Mouse (Mus musculus) CH12.LX (cell line): ENCODE results near the gene Cdc20b.

ENCODE experiments used
- CHD1 ChIP-seq: IDR thresholded peaks from 2 replicates; pipeline ENCODE4 v1.6.1; 2012; ENCODE audit warnings: low read depth, low read length, improper control_type of control experiment, inconsistent platforms
- CTCF ChIP-seq, 2 experiments: IDR thresholded peaks in 1 of 2; conservative IDR thresholded peaks in 1 of 2; 2 replicates each; pipeline ENCODE4 v1.5.1; 2011 to 2012; ENCODE audit warnings: low read depth in 2 of 2, low read length in 2 of 2, improper control_type of control experiment in 1 of 2, inconsistent platforms in 1 of 2, mild to moderate bottlenecking in 1 of 2, moderate library complexity in 1 of 2
- E2F4 ChIP-seq: IDR thresholded peaks from 2 replicates; pipeline ENCODE4 v1.6.1; 2011; ENCODE audit warnings: low read depth, low read length, improper control_type of control experiment; ENCODE audit not compliant: insufficient replicate concordance
- ELF1 ChIP-seq: IDR thresholded peaks from 2 replicates; pipeline ENCODE4 v1.6.1; 2014; ENCODE audit warnings: low read depth, mild to moderate bottlenecking, inconsistent platforms, low read length, improper control_type of control experiment
- ETS1 ChIP-seq: conservative IDR thresholded peaks from 2 replicates; pipeline ENCODE4 v1.6.1; 2012; ENCODE audit warnings: low read depth, mild to moderate bottlenecking, inconsistent platforms, low read length, improper control_type of control experiment, moderate library complexity
- KAT2A ChIP-seq: IDR thresholded peaks from 2 replicates; pipeline ENCODE4 v1.6.1; 2012; ENCODE audit warnings: low read length, improper control_type of control experiment, inconsistent platforms; ENCODE audit not compliant: insufficient replicate concordance
- MAFK ChIP-seq: IDR thresholded peaks from 2 replicates; pipeline ENCODE4 v1.6.1; 2011; ENCODE audit warnings: low read length, improper control_type of control experiment; ENCODE audit not compliant: insufficient replicate concordance
- POLR2A ChIP-seq: IDR thresholded peaks from 2 replicates; pipeline ENCODE4 v1.6.1; 2011; ENCODE audit warnings: low read depth, mild to moderate bottlenecking, improper control_type of control experiment, low read length
- POLR2AphosphoS2 ChIP-seq: IDR thresholded peaks from 2 replicates; pipeline ENCODE4 v1.6.1; 2011; ENCODE audit warnings: low read depth, low read length, improper control_type of control experiment
- TCF12 ChIP-seq: IDR thresholded peaks from 2 replicates; pipeline ENCODE4 v1.6.1; 2014; ENCODE audit warnings: low read depth, mild to moderate bottlenecking, inconsistent platforms, low read length, improper control_type of control experiment
- USF1 ChIP-seq: IDR thresholded peaks from 2 replicates; pipeline ENCODE4 v1.6.1; 2014; ENCODE audit warnings: low read depth, mild to moderate bottlenecking, inconsistent platforms, low read length, improper control_type of control experiment
- ZC3H11A ChIP-seq: IDR thresholded peaks from 2 replicates; pipeline ENCODE4 v1.6.1; 2012; ENCODE audit warnings: low read depth, mild to moderate bottlenecking, inconsistent platforms, low read length, improper control_type of control experiment

- TF ChIP-seq CTCF (conservative IDR thresholded peaks at IDR 0.05 in 1 of 2, IDR thresholded peaks at IDR 0.05 in 1 of 2; ENCODE audit: low read depth in 2 of 2, low read length in 2 of 2) (no peak), CHD1 (no peak), POLR2A (no peak), E2F4 (no peak), ETS1 (no peak), KAT2A (no peak), TCF12 (no peak), USF1 (no peak), ZC3H11A (no peak), MAFK (no peak), POLR2AphosphoS2 (no peak), ELF1 (no peak)
Observed at GRCm38 (mm10) chr13:113082101-113082500, 47.2 kb downstream of the Cdc20b start.
